Mouse (Mus musculus) adrenal gland, postnatal 4 days (tissue): ENCODE results near the gene Rdh13. TPM values are rescaled to one million over a fixed set of nuclear protein-coding genes. Genes with fewer than 3 reads are reported as not detected.

Source experiments
- DNase-seq, 2 experiments: peaks; one replicate each; pipeline ENCODE4 v3.0.0; 2021 to 2022; ENCODE audit warnings: low spot score in 2 of 2, mixed read lengths in 2 of 2
- long read RNA-seq, 2 experiments: library from polyadenylated mRNA; stranded (forward); transcript quantifications; one replicate each; pipeline ENCODE4 v2.0.0; 2021
- total RNA-seq, 2 experiments: library from RNA; stranded (reverse); gene quantifications; 2 replicates each; pipeline ENCODE4 v1.2.3; 2021

The Rdh13 gene
- 10 to 100 TPM; 31.7 to 34.3 TPM for total RNA-seq
- long read RNA-seq, experiment 1, partial matches to known transcripts: 1 of 6 reads
- long read RNA-seq, experiment 1, other reads (novel, unspliced or antisense): 5 of 6 reads
- long read RNA-seq, experiment 2, partial matches to known transcripts: 3 of 11 reads
- long read RNA-seq, experiment 2, other reads (novel, unspliced or antisense): 7 of 11 reads

GRCm38 (mm10) chr7:4445216-4445791 lies at the start of gene Rdh13:
Gene Rdh13, minus strand, starts transcription at chr7:4445649.
- DNase-seq: peak; percentile 46 to 70

- no peak for DNase-seq
Measured at GRCm38 (mm10) chr7:4493991-4494390, 48.5 kb upstream of the Rdh13 start.

- no peak for DNase-seq
Measured at GRCm38 (mm10) chr7:4492284-4493224, 47.1 kb upstream of the Rdh13 start.

DNA sequence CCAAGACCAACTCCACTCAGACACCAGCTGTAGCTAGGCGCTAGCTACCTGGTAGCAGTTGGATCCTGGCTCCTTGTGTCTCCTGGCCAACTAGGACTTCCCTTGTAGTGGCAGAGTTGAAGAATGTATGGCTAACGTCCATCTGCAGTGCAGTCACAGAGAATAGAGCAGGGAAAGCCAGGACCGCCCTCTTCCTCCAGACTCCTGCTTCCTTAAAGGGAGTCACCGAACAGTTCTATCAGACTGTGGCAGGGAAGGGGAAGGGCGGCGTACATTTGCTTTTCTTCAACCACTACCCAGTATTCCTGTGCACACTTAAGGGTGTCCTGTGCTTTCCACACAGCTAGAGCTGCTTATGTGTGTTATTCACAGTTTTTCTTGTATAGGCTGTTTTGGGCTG lies 45.9 kb upstream of the Rdh13 start:
- no peak for DNase-seq

DNA sequence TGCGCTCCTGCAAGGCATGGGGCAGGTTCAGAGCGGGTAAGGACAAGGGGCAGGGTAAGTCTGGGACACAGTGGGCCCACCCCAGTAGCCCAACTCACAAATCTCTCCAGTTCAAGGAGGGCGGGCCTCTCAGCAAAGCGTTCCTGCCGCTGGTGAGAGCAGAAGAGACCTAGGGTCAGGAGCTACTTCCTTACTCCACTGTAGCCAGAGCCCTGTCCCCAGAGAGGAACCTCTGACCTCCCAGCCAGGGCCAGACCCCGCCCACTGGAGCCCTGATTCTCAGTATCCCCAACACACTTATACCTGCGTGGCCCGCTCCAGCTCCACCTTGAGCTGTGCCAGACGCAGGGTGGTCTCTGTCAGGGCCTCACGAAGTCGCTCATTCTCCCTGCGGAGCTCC lies 36.8 kb upstream of the Rdh13 start:
- DNase-seq: no peak

- no peak for DNase-seq
Measured at GRCm38 (mm10) chr7:4479674-4480073, 34.2 kb upstream of the Rdh13 start.

- no peak for DNase-seq
Measured at GRCm38 (mm10) chr7:4478796-4479291, 33.4 kb upstream of the Rdh13 start.

DNA sequence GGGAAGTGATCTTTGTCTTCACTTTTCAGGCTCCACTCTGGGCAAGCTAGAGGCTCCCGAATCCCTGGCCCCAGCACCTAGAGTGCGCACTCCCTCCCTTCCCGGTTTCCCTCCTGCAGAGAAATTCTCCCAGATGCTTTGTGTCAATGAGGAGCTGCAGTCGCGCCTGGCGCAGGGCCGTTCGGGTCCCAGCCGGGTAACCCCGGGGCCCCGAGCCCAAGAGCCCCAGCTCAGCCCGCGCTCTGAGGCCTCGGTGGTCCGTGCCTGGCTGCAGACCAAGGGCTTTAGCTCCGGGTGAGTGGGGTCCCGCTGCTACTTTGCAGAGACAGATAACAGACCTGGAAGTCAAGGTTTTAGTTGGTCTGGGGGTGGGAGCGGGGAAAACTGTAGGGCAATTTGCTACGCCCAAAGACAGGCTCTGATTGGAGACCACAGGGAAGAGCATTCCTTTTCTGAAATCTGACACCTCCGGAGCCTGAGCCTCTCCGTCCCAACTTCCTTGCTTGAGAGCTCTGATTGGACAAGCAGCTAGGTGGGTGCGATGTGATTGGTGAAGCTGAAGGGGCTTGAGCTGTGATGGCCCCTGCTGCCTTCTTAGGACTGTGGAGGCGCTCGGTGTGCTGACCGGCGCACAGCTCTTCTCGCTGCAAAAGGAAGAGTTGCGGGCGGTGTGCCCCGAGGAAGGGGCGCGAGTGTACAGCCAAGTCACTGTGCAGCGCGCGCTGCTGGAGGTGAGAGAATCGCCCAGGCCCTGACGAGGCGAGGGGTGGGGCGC lies 32.8 kb upstream of the Rdh13 start:
- peak; percentile 33 to 58 for DNase-seq

DNA sequence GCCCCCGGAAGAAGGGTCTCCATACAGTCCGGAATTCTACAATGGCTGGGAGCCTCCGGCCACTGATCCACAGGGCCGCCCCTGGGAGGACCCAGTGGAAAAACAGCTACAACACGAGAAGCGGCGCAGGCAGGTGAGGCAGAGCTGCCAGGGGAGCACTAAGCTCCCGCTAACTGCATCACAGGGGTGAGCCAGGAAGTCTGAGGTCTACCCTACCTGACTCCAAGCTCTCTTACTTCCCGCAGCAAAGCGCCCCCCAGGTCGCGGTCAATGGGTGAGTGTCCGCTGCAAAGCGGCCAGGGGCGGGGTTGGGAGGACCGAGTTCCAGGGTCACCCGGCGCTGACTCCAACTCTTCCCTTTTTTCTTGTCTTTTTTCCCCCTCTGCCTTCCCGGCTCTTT lies 28.5 kb upstream of the Rdh13 start:
- DNase-seq: no peak

GRCm38 (mm10) chr7:4471179-4471555 lies 25.7 kb upstream of the Rdh13 start:
- DNase-seq: peak; percentile 58 to 60

- DNase-seq: peak in 1 of 2 experiments; percentile 38
Measured at GRCm38 (mm10) chr7:4470275-4471178, 25.1 kb upstream of the Rdh13 start.

DNA sequence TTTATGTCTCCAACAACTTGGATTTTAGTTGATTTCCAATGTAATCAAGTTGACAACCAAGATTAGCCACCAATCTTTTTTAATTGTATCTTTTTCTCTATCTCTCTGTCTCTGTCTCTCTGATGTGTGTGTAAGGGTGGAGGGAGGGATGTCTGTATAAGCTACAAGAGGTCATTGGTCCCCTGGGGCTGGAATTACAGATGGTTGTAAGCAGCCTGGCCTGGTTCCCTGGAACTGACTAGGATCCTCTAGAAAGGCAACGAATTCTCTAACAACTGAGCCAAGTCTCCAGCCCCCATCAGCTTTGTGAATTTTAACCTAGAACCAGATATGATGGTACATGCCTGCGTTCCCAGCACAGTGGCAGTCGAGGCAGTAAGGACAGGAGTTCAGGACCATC lies 22.4 kb upstream of the Rdh13 start:
- no peak for DNase-seq

GRCm38 (mm10) chr7:4464194-4464824 lies 18.9 kb upstream of the Rdh13 start:
- DNase-seq: no peak

- no peak for DNase-seq
Measured at GRCm38 (mm10) chr7:4460576-4461434, 15.4 kb upstream of the Rdh13 start, which contains the start of gene Eps8l1. Gene Eps8l1, plus strand, starts transcription at chr7:4460674.

DNA sequence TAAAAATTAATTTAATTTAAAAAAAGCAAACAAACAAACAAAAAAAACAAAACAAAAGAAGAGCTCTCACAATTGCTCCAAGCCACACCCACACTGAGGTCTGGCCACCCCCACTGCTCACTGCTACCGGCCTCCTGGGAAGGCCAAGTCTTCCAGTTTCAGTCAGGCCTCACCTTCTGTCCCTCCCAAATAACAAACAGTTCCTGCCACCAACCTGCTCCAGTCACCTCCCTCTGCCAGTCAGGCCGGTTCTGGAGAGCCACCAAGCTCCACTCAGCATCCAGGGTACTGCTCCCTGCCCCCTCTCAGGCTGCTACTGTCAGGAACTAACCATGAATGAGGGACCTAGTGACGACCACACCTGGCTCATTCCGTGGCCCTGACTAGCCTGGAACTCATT lies 7.2 kb upstream of the Rdh13 start:
- no peak for DNase-seq

GRCm38 (mm10) chr7:4449211-4449610 lies 3.8 kb upstream of the Rdh13 start:
- DNase-seq: no peak

DNA sequence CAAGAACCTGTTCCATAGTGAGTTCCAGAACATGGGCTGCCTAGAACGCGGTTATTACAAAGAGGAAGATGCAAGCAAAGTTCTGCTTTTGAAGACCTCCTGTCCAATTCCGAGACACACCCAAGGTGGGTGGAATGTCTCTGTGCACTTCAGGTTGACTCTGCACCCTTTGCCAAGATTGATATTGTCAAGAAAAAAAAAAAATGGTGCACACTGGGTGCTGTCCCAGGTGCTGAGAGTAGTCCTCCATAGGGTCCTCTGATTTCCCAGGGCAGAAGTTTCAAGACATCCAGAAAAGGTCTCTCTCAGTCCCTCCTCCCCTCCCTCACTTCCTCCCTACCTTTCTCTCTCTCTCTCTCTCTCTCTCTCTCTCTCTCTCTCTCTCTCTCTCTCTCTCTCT lies 3.0 kb upstream of the Rdh13 start:
- DNase-seq: no peak

DNA sequence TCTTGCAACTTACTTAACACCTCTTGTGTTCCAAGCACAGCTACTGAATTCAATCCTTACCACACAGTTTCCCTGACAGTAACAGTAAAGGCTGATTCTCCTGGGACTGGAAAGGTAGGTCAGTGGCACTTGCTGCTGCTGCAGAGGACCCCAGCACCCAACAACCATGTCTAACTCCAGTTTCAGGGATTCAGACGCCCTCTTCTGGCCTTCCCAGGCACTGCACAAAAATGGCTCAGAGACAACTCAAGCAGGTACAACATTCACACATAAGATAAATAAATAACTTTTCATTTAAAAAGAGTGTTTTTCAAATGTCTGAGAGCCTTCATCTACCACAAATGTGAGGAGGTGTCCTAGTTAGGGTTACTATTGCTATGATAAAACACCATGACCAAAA lies 1.7 kb upstream of the Rdh13 start:
- no peak for DNase-seq

DNA sequence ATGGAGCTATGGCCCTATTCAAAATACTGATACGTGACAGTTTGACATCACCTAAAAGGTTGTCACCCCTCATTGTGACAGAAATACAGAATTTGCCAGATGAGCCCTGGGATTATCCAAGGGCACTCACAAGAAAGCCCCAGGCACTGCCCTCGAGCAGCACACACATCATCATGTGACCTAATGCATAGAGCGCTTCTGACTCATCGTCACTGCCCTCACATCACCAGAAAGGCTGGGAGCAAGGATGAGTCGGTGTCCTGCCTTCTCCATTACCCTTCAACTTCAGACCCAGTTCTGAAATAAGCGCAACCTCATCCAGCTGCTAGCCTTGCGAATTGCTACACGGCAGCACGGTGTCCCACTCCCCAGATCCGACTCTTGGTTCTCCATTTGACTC lies 4.9 kb downstream of the Rdh13 start:
- no peak for DNase-seq
